Mouse (Mus musculus): ENCODE results near the gene Cyp26b1.

The Cyp26b1 gene

GRCm38 (mm10) chr6:84561171-84561570 lies 32.5 kb downstream of the Cyp26b1 start:
- DNase-seq = no peak

DNA sequence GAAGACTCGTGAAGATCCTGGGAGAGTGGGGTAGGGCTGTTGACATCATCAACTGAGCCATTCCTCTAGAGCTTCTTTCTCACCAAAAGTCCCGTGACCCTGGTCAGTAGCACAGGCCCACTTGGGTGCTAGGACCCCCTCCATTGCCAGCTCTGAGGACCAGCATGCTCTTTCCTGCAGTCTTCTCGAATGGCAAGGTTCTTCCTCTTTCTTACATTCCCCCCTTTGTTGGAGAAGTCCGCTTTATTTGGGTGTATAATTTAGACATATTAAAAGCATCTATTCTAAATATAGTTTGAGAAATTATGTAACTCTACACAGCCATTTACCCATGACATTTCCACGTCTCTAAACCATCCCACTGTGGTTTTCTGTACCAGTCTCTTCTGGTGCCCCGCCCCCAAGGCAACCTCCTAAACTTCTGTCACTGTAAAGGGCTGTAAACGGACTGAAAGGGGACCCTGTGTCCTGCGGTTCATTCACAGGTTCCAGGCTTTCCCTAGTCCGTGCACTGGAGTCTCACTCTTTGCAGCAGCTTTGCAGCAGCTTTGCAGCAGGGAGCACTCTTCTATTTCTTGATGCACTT lies 43.8 kb downstream of the Cyp26b1 start:
- no peak for DNase-seq

- no peak for DNase-seq
Measured at GRCm38 (mm10) chr6:84545428-84545827, 48.3 kb downstream of the Cyp26b1 start.

- no peak for DNase-seq
Measured at GRCm38 (mm10) chr6:84544359-84544758, 49.3 kb downstream of the Cyp26b1 start.

DNA sequence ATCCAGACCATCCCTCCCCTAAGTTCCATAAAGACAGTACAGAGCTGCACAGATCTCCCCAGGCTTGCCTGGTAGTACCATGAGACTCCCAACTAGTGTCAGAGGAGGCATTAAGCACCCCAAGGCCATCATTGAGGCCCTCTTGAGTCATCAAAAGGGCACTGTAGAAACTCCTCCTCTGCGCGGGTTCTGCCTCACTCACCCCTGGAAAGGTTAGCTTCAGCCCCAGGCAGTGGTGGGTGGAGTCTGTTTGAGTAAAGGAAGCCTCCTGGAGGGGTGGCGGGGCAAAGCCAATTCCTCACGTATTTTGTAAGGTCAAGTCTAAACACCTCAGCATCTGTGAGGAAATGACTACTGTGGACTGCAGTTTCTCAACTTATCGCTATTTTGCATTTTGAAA lies 50.2 kb downstream of the Cyp26b1 start:
- DNase-seq = no peak

DNA sequence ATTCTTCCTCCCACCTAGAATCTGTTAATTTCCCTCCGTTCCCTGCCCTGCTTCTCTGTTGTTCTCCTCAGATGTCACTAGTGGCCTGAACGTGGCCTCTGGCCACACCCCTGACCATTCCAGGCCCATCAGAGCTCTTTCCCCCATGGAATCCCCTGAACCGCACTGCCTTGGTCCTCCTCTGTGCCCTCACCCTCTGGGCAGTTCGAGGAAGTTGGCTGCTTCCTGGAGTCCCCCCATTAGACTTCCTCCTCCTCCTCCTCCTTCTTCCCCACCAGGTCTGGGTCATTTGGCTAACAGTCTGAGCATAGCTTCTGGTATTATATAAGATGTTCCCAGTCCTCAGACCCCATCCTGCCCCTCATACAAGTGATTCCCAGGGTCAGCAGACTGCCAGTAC lies 53.8 kb downstream of the Cyp26b1 start:
- no peak for DNase-seq

GRCm38 (mm10) chr6:84538681-84539080 lies 55.0 kb downstream of the Cyp26b1 start:
- DNase-seq = no peak

DNA sequence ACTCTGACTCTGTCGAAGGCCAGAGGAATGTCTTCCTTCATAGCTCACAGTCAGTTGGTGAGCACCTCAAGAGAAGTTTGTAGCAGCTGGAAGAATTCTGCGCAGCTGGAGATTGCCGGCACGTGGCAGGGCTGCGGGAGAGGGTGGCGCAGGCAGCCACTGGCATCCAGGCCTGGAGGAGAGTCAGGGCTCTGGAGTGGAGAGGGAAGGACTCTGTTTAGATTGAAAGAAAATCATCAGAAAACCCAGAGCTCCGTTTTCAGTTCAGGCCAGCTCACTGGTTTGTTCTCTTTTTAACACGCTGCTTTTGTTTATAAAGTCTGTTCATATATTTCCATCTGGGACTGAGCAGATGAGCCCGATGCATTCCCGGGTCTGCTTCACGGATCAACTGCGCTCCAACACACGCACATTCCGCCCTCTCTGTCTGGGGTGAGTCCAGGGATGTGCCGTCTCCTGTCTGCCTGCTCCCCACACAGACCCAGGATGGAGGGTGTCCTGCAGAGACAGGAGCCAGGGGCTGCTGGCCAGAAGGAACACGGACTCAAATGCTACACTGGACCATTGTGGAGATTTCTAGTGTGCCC lies 56.0 kb downstream of the Cyp26b1 start:
- DNase-seq = no peak

GRCm38 (mm10) chr6:84534944-84535343 lies 58.8 kb downstream of the Cyp26b1 start:
- DNase-seq = no peak

GRCm38 (mm10) chr6:84529912-84530311 lies 63.8 kb downstream of the Cyp26b1 start:
- DNase-seq = no peak

DNA sequence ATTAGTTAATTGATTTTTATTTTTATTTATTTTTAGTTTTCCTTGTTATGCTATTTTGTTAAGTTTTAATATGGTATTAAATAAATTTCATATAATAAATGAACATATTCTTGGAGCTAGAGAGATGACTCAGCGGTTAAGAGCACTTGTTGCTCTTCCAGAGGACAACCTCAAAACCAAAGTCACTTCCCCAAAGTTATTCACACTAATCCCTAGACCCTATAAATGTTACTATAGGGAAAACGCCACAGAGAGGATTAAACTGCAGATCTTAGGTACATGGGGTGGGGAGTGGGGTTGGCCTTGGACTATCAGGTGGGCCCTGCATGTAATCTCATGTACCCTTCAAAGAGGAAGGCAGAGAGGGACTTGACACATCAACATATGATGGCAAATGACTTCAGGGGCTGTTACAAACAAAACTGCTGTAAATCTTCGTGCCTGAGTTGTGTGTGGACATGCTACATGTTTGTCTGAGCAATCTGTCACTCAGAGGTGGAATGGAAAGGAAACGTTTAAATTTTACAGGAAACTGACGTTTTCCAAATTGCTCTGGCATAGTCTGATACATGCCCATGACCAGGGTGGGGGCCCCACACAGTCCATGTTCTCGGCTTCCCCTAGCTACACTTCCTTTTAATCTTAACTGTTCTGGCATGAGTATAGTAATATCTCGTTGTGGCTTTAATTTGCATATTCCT lies 68.7 kb downstream of the Cyp26b1 start:
- no peak for DNase-seq
